Mouse (Mus musculus): ENCODE results near the gene Tmod1. TPM values are rescaled to one million over a fixed set of nuclear protein-coding genes. Genes with fewer than 3 reads are reported as not detected.

The Tmod1 gene
- polyA plus RNA-seq, 1 experiment from 2014 or later = 2.5 TPM

- peaks cover 38% of the 10 kb centered on the region for H3K27me3 ChIP-seq (replicated peaks; ENCODE audit: control insufficient read depth, insufficient read depth, low read length)
- no peaks in the 10 kb centered on the region for H3K36me3 ChIP-seq (ENCODE audit: control insufficient read depth, insufficient read depth, low read length)
- WGBS = 39% methylated on average over 5 of the region's 5 CpGs
- ATAC-seq (replicated peaks; ENCODE audit: low FRiP score, low TSS enrichment, low read depth) (no peak), DNase-seq (ENCODE audit: low spot score) (no peak)
- H3K4me3 ChIP-seq (ENCODE audit: low read depth, low read length) = no peak overlapping the region
- no peaks in the 10 kb centered on the region for H3K9me3 ChIP-seq (ENCODE audit: control insufficient read depth, low read length)
- no peak overlapping the region for H3K27ac ChIP-seq (ENCODE audit: low read depth)
- peaks cover 4% of the 10 kb centered on the region; the same call in 1 of the 2 replicates for H3K4me1 ChIP-seq (replicated peaks; ENCODE audit: control insufficient read depth, insufficient read depth, low read length)
- no peak overlapping the region for H3K9ac ChIP-seq (ENCODE audit: low read length)
- no peak overlapping the region for H3K4me2 ChIP-seq (ENCODE audit: low read length)
These were observed 3.7 kb downstream of the Tmod1 start for GRCm38 (mm10) chr4:46042505-46042850.

DNA sequence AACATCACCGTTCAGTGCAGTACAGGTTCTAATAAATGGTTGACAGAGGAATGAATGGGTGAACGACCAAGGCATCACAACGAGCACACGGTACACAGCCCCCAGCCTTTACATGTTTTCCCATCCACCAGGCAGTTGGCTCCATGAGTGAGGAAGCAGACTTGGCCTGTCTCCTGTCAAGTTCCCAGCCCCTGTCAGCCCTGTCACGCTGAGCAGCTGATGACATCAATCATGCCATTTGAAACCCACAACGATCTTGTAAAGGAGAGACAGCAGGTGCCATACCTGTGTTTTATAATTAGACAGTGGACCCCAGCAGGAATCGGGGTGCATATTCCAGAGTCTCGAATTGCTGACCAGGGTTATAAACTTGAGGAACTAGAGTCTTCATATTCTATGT is 4.6 kb downstream of the Tmod1 start:
- 55% methylated on average over 8 of the region's 8 CpGs for WGBS
- no peak for DNase-seq (ENCODE audit: low spot score)

DNA sequence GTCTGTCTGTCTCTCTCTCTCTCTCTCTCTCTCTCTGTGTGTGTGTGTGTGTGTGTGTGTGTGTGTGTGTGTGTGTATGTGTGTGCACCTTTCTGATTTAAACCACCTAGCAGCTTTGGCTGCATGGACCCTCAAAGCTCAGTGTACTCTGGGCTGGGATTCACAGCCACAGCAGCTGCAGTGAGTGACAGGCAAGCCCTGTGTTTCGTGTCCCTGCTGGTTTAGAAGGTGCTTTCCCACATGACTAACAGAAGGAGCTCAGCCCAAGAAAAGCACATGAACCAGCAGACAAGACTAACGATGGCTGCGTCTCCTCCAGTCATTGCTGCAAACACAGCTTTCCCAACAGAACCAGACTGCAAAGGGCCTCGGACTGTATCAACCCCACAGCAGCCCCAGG is 9.2 kb downstream of the Tmod1 start:
- no peaks in the 10 kb centered on the region for H3K4me1 ChIP-seq (replicated peaks; ENCODE audit: control insufficient read depth, insufficient read depth, low read length)
- H3K9ac ChIP-seq (ENCODE audit: low read length) = no peak overlapping the region
- no peak overlapping the region for H3K4me3 ChIP-seq (ENCODE audit: low read depth, low read length)
- no peak overlapping the region for H3K27ac ChIP-seq (ENCODE audit: low read depth)
- WGBS = 67% methylated on average over 4 of the region's 4 CpGs
- no peaks in the 10 kb centered on the region for H3K36me3 ChIP-seq (ENCODE audit: control insufficient read depth, insufficient read depth, low read length)
- no peak overlapping the region for H3K4me2 ChIP-seq (ENCODE audit: low read length)
- no peaks in the 10 kb centered on the region for H3K27me3 ChIP-seq (replicated peaks; ENCODE audit: control insufficient read depth, insufficient read depth, low read length)
- 0 out of 2 replicates have a peak, but pooled peaks cover 4% of the 10 kb centered on the region for H3K9me3 ChIP-seq (ENCODE audit: control insufficient read depth, low read length)
- DNase-seq (ENCODE audit: low spot score) = no peak
- no peak for ATAC-seq (replicated peaks; ENCODE audit: low FRiP score, low TSS enrichment, low read depth)

More for the DNA sequence above, 4.6 kb downstream of the Tmod1 start:
- H3K4me3 ChIP-seq (ENCODE audit: low read depth, low read length) = no peak overlapping the region
- H3K9ac ChIP-seq (ENCODE audit: low read length) = no peak overlapping the region
- peaks cover 29% of the 10 kb centered on the region for H3K27me3 ChIP-seq (replicated peaks; ENCODE audit: control insufficient read depth, insufficient read depth, low read length)
- H3K36me3 ChIP-seq (ENCODE audit: control insufficient read depth, insufficient read depth, low read length) = no peaks in the 10 kb centered on the region
- H3K4me1 ChIP-seq (replicated peaks; ENCODE audit: control insufficient read depth, insufficient read depth, low read length) = peaks cover 4% of the 10 kb centered on the region; the same call in 1 of the 2 replicates
- H3K9me3 ChIP-seq (ENCODE audit: control insufficient read depth, low read length) = no peaks in the 10 kb centered on the region
- no peak for ATAC-seq (replicated peaks; ENCODE audit: low FRiP score, low TSS enrichment, low read depth)
- no peak overlapping the region for H3K27ac ChIP-seq (ENCODE audit: low read depth)
- H3K4me2 ChIP-seq (ENCODE audit: low read length) = no peak overlapping the region

DNA sequence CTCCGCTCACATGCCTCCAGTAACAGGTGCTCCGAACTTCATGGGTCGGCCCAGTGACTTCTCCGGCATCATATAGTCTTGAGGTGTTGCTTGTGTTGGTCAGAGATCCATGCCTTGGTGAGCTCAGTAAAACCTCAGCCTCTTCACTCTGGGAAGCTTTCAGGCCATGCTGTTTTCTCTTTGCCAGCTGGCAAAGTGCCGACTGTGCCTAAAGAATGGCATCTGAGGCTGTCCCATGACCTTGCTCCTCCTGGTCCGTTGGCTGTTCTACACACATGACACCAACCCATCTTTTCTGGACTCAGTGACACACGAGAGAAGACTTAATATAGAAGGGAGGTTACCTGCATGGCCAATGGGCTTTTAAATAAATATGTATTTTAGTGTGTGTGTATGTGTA is 9.7 kb downstream of the Tmod1 start:
- Histone ChIP-seq H3K27ac (ENCODE audit: low read depth) (no peak overlapping the region), H3K9me3 (ENCODE audit: control insufficient read depth, low read length) (0 out of 2 replicates have a peak, but pooled peaks cover 4% of the 10 kb centered on the region), H3K4me3 (ENCODE audit: low read depth, low read length) (no peak overlapping the region), H3K9ac (ENCODE audit: low read length) (no peak overlapping the region), H3K4me2 (ENCODE audit: low read length) (no peak overlapping the region), H3K27me3 (replicated peaks; ENCODE audit: control insufficient read depth, insufficient read depth, low read length) (no peaks in the 10 kb centered on the region), H3K4me1 (replicated peaks; ENCODE audit: control insufficient read depth, insufficient read depth, low read length) (no peaks in the 10 kb centered on the region), H3K36me3 (ENCODE audit: control insufficient read depth, insufficient read depth, low read length) (no peaks in the 10 kb centered on the region)
- DNase-seq (ENCODE audit: low spot score) = no peak
- WGBS = 87% methylated on average over 7 of the region's 7 CpGs
- no peak for ATAC-seq (replicated peaks; ENCODE audit: low FRiP score, low TSS enrichment, low read depth)

DNA sequence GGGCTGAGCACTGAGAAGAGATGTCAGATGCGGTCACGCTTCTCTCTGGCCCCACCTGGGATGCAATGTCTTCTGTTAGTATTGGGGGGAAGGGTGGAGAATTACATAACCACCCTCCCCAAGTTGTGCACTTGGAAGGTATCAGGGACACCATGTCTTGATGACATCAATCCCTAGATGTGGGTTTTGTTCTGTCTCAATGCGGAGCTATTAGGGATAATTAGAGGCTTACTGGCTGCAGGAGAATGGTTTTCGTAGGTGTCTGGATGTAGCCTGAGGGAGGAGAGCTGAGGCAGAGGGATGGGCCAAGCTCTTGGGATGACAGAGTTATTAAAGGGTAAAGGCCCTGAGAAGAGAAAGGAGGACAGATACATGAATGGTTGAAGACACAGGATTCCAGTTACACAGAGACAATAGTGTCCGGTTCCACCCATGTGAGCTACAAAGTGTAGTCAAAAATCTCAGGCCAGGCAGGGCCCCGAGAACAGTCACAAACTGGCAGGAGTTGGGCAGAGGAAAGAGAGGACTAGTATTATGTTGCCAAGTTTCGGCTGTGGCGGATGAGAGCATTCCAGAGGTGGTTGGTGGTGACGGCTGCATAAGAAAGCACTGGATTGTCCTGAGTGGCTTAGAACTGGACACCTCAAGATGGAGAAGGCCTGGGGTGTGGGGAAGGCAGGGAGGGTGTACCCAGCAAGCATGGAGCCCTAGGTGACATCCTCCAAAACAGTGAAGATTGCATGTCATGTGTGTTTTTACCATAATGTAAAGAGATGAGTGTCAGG is 14.8 kb downstream of the Tmod1 start:
- Histone ChIP-seq H3K27me3 (replicated peaks; ENCODE audit: control insufficient read depth, insufficient read depth, low read length) (no peaks in the 10 kb centered on the region), H3K27ac (ENCODE audit: low read depth) (no peak overlapping the region), H3K4me2 (ENCODE audit: low read length) (no peak overlapping the region), H3K4me1 (replicated peaks; ENCODE audit: control insufficient read depth, insufficient read depth, low read length) (no peaks in the 10 kb centered on the region), H3K36me3 (ENCODE audit: control insufficient read depth, insufficient read depth, low read length) (no peaks in the 10 kb centered on the region), H3K9me3 (ENCODE audit: control insufficient read depth, low read length) (peaks cover 6% of the 10 kb centered on the region; the same call in 1 of the 2 replicates), H3K9ac (ENCODE audit: low read length) (no peak overlapping the region), H3K4me3 (ENCODE audit: low read depth, low read length) (no peak overlapping the region)
- ATAC-seq (replicated peaks; ENCODE audit: low FRiP score, low TSS enrichment, low read depth) (no peak), DNase-seq (ENCODE audit: low spot score) (no peak)
- WGBS = 87% methylated on average over 9 of the region's 9 CpGs

GRCm38 (mm10) chr4:46056163-46056562 is 17.4 kb downstream of the Tmod1 start:
- H3K27ac ChIP-seq (ENCODE audit: low read depth) = no peak overlapping the region
- no peak overlapping the region for H3K4me2 ChIP-seq (ENCODE audit: low read length)
- peaks cover 6% of the 10 kb centered on the region; the same call in 1 of the 2 replicates for H3K9me3 ChIP-seq (ENCODE audit: control insufficient read depth, low read length)
- H3K4me1 ChIP-seq (replicated peaks; ENCODE audit: control insufficient read depth, insufficient read depth, low read length) = no peaks in the 10 kb centered on the region
- no peak overlapping the region for H3K9ac ChIP-seq (ENCODE audit: low read length)
- H3K4me3 ChIP-seq (ENCODE audit: low read depth, low read length) = no peak overlapping the region
- DNase-seq (ENCODE audit: low spot score) (no peak), ATAC-seq (replicated peaks; ENCODE audit: low FRiP score, low TSS enrichment, low read depth) (no peak)
- H3K27me3 ChIP-seq (replicated peaks; ENCODE audit: control insufficient read depth, insufficient read depth, low read length) = no peaks in the 10 kb centered on the region
- H3K36me3 ChIP-seq (ENCODE audit: control insufficient read depth, insufficient read depth, low read length) = no peaks in the 10 kb centered on the region
- 95% methylated on average over 5 of the region's 5 CpGs for WGBS

GRCm38 (mm10) chr4:46061259-46061962 is 22.7 kb downstream of the Tmod1 start:
- ATAC-seq (replicated peaks; ENCODE audit: low FRiP score, low TSS enrichment, low read depth) = no peak
- Histone ChIP-seq H3K27me3 (replicated peaks; ENCODE audit: control insufficient read depth, insufficient read depth, low read length) (no peaks in the 10 kb centered on the region), H3K4me3 (ENCODE audit: low read depth, low read length) (no peak overlapping the region), H3K9me3 (ENCODE audit: control insufficient read depth, low read length) (peaks cover 3% of the 10 kb centered on the region; the same call in 1 of the 2 replicates), H3K4me2 (ENCODE audit: low read length) (no peak overlapping the region), H3K27ac (ENCODE audit: low read depth) (no peak overlapping the region), H3K9ac (ENCODE audit: low read length) (no peak overlapping the region), H3K36me3 (ENCODE audit: control insufficient read depth, insufficient read depth, low read length) (no peaks in the 10 kb centered on the region), H3K4me1 (replicated peaks; ENCODE audit: control insufficient read depth, insufficient read depth, low read length) (no peaks in the 10 kb centered on the region)
- WGBS = 89% methylated on average over 12 of the region's 12 CpGs
- no peak for DNase-seq (ENCODE audit: low spot score)

DNA sequence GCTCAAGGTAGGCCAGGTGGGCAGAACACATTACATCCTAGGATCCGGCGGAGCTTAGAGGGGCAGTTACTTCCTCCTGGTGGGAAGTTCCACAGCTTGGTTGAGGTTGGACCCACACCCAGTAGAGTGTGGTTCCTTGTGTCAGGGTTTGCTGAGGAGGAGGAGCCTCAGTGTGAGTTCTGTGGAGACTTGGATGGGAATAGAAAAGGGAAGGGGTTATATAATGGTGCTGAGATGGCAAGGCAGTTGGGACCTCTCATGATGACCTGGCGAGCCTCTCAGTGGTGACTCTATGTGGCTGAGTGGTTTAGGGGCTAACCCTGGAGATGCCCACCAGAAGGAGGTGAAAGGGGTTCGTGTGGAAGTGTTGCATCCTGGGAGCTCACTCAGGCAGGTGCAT is 25.1 kb downstream of the Tmod1 start:
- Histone ChIP-seq H3K27ac (ENCODE audit: low read depth) (no peak overlapping the region), H3K9me3 (ENCODE audit: control insufficient read depth, low read length) (no peaks in the 10 kb centered on the region), H3K27me3 (replicated peaks; ENCODE audit: control insufficient read depth, insufficient read depth, low read length) (no peaks in the 10 kb centered on the region), H3K36me3 (ENCODE audit: control insufficient read depth, insufficient read depth, low read length) (no peaks in the 10 kb centered on the region), H3K4me3 (ENCODE audit: low read depth, low read length) (no peak overlapping the region), H3K9ac (ENCODE audit: low read length) (no peak overlapping the region), H3K4me1 (replicated peaks; ENCODE audit: control insufficient read depth, insufficient read depth, low read length) (no peaks in the 10 kb centered on the region), H3K4me2 (ENCODE audit: low read length) (no peak overlapping the region)
- WGBS = 82% methylated on average over 4 of the region's 4 CpGs
- DNase-seq (ENCODE audit: low spot score) (no peak), ATAC-seq (replicated peaks; ENCODE audit: low FRiP score, low TSS enrichment, low read depth) (no peak)
